Mouse (Mus musculus): ENCODE data around the gene Ganc.

Ganc gene

GRCm38 (mm10) chr2:120501136-120501918 is 97.6 kb downstream of the Ganc start:
- in situ Hi-C loops (cut with MboI, MseI): no loop called here

GRCm38 (mm10) chr2:120501931-120502604 is 98.4 kb downstream of the Ganc start:
- in situ Hi-C loops (cut with MboI, MseI): no loop called here

- in situ Hi-C loops (cut with MboI, MseI): no loop called here
These were observed 98.9 kb downstream of the Ganc start for GRCm38 (mm10) chr2:120502605-120502990.

- in situ Hi-C loops (cut with MboI, MseI): no loop called here
These were observed 99.4 kb downstream of the Ganc start for GRCm38 (mm10) chr2:120503094-120503493.

- in situ Hi-C loops (cut with MboI, MseI): no loop called here
These were observed 100.3 kb downstream of the Ganc start for GRCm38 (mm10) chr2:120503992-120504391.

Measured in T-helper 17 cell (primary cell).